Mouse (Mus musculus) small intestine, adult 10 weeks (tissue): ENCODE measurements around the gene 4930579F01Rik. TPM values are rescaled to one million over a fixed set of nuclear protein-coding genes. Genes with fewer than 3 reads are reported as not detected.

Experiments used
- polyA plus RNA-seq: library from polyadenylated mRNA; stranded (reverse); fragments of 350-450 nt; fragmentation: Illumina TruSeq; extraction: RNeasy Lipid Tissue Mini Kit (QIAGEN cat#74804); gene quantifications from one replicate; pipeline ENCODE4 v1.2.3, GENCODE M21; 2014; ENCODE audit warnings: low replicate concordance

Gene 4930579F01Rik
- polyA plus RNA-seq = not detected

DNA sequence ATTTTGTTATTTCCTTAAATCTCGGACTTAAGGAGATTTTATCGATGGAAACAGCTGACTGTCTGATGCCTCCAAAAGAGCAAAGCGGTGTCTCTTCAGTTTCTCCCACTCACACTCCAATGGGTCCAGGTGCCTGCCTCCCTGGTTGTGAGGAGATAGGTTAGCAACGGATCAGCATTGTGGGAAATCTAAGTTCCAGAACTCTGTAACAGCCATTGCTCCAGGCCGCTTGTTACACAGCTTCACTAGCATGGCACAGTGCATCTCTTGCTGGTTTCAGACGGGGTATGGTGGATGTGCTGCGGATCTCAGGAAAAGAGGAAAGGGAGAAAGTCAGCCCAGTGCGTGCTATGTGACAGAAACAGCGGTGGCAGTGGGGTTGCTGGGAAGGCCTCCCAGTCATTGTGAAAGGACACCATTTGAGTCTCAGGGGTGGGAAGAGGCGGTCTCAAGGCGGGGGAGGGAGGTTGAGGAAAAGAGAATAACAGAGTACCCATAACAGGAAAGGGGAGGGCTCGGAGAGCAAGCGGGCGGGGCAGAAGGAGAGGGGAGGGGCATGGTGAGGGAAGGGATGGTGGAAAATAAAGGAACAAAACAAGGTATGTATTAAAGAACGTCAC, at the start of gene 4930579F01Rik:
Gene 4930579F01Rik, minus strand, starts transcription at position 143 of the 620 bp plus-strand sequence.

DNA sequence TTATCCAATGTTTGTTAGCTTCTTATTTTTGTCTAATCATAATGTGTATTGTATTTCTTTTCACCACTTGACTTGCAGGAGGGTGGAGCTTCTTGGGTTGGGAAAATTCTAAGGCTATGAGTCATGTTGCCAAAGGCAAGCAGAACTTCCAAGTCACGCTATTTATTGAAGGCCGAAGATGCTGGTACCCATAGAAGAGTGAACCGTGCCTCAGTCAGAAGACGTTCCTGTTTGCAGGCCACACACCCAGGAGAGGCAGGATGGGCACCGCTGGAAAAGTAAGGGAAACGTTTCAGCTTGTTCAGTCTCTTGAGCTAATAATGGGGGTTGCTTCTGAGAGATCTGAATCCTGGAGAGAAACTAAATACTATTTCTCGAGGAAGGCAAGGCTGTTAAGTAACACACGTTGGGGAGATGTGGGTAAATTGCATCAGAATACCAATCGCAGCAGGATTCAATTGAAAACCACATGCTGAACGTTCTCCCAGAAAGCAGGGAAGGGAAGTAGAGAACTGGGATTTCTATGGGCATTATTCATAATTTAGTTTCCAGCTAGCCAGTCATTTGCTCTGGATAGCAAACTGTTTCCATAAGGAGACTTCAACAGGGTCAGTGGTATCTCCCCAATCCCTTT, 24.1 kb upstream of the 4930579F01Rik start, which contains the start of gene Adh7:
Gene Adh7, plus strand, starts transcription at position 130 of the 634 bp plus-strand sequence.

GRCm38 (mm10) chr3:138144642-138145171, 48.9 kb downstream of the 4930579F01Rik start, which contains the start of gene Mttp:
Gene Mttp (minus strand): TSS chr3:138144968.

DNA sequence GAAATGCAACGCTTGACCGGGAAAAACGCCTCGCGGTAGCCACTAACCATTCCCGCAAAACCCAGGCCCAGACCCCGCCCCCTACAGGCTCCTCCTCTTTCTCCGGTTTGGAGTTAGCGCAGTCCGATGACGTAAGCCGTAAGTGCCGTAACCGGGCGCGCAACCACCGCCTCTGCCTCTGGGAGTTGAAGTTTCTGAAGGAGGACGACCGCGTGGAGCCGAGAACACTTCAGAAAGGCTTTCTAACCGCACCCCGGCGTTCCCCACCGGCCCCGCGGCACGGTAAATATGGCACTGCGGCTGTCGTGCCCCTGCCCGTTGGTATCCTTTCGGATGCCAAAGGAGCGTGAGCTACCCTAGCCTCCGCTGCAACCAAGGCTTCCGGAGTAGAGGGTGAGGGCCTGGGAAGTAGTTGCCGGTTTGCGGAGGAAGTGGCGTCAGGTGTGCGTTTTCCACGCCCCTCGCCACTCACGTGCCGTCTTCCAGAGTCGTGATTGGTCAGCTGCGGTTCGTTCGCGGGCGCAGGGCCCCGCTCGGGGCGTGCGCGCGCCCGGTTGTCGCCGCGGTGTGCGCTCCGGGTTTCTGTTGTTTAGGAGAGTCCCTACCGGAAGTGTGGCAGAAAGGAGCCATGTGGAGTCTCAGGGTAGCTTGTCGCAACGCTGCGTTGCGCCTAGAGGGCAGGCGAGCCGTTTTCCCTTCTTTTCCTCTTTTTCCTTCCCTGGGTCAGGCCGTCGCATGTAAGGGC, 50.1 kb downstream of the 4930579F01Rik start, which contains the start of gene Trmt10a:
Gene Trmt10a, plus strand, starts transcription at position 134 of the 745 bp plus-strand sequence.

Other genes with a start within 250 kb of the 4930579F01Rik start
- gene Dapp1, start 212.3 kb downstream of the 4930579F01Rik start, polyA plus RNA-seq = 34.3 TPM
- 0.11 TPM for gene 1110002E22Rik, start 128.8 kb downstream of the 4930579F01Rik start, polyA plus RNA-seq
- gene Gm5105, start 126.4 kb downstream of the 4930579F01Rik start, polyA plus RNA-seq = 0.59 TPM
- gene Trmt10a, start 50.4 kb downstream of the 4930579F01Rik start, polyA plus RNA-seq = 3.4 TPM
- gene Mttp, start 48.9 kb downstream of the 4930579F01Rik start, polyA plus RNA-seq = 1,882 TPM
- 3.2 TPM for gene Adh7, start 23.9 kb upstream of the 4930579F01Rik start, polyA plus RNA-seq
- gene Adh1, start 67.2 kb upstream of the 4930579F01Rik start, polyA plus RNA-seq = 231 TPM
- gene Adh6a, start 119.5 kb upstream of the 4930579F01Rik start, polyA plus RNA-seq = 754 TPM
- not detected for gene Adh6b, start 147.9 kb upstream of the 4930579F01Rik start, polyA plus RNA-seq
- gene Adh4, start 221.6 kb upstream of the 4930579F01Rik start, polyA plus RNA-seq = 66.8 TPM
- gene Adh5, start 249.3 kb upstream of the 4930579F01Rik start, polyA plus RNA-seq = 117 TPM